Mouse (Mus musculus): ENCODE data around the gene Lrch1.

DNA sequence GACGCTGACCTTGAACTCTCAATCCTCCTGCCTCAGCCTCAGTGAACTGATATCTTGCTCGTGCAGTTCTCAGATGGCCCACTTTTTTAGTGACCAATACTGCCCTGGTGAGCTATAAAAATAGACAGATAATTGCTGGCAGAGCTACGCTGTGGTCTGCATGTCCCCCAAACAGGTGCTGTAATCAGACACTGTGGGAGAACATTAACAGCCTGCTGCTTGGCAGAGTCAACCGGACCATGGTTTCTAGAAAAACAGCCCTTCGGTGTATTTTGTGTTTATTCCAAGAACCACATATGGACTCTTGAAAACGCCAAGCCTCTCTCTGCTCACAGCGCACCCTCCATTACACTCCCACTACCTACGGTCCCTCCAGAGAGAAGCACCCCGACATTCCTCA, 26.2 kb downstream of the Lrch1 start:
- no peak for TF ChIP-seq CTCF (IDR thresholded peaks at IDR 0.05; ENCODE audit: low read depth)
- no peak for TF ChIP-seq EP300 (IDR thresholded peaks at IDR 0.05; ENCODE audit: low read depth)

Data from liver, embryonic 14.5 days (tissue).